Mouse (Mus musculus): Measurements from ENCODE around the gene Dbil5.
"Not testable (repeated sequence)": the region's sequence is repeated elsewhere in the genome, so short reads cannot be mapped to it uniquely, and the experiment has no call there.

Dbil5 gene

GRCm38 (mm10) chr11:76217390-76217800, at the start of gene Dbil5, which contains the start of gene Gemin4:
Gene Dbil5 (plus strand): TSS chr11:76217608.
Gene Gemin4 (minus strand): TSS chr11:76217664.
- DNase-seq (ENCODE audit: extremely low read depth, insufficient read length, low spot score), result peak; percentile 99

- DNase-seq (ENCODE audit: extremely low read depth, insufficient read length, low spot score), result no peak
These were observed 48.4 kb upstream of the Dbil5 start for GRCm38 (mm10) chr11:76168976-76169375.

- no peak for DNase-seq (ENCODE audit: extremely low read depth, insufficient read length, low spot score)
These were observed 47.2 kb upstream of the Dbil5 start for GRCm38 (mm10) chr11:76170207-76170606.

- DNase-seq (ENCODE audit: extremely low read depth, insufficient read length, low spot score), result peak; percentile 42
These were observed 38.5 kb upstream of the Dbil5 start for GRCm38 (mm10) chr11:76178726-76179494.

GRCm38 (mm10) chr11:76179495-76180145, 37.8 kb upstream of the Dbil5 start, which contains the start of the genes Vps53 and Fam57a:
Gene Vps53 (minus strand): TSS chr11:76179647.
Gene Fam57a (plus strand): TSS chr11:76179671.
- DNase-seq (ENCODE audit: extremely low read depth, insufficient read length, low spot score), result peak; percentile 87

- DNase-seq (ENCODE audit: extremely low read depth, insufficient read length, low spot score), result no peak
These were observed 37.3 kb upstream of the Dbil5 start for GRCm38 (mm10) chr11:76180146-76180540.

- DNase-seq (ENCODE audit: extremely low read depth, insufficient read length, low spot score), result no peak
These were observed 33.7 kb upstream of the Dbil5 start for GRCm38 (mm10) chr11:76183745-76184144.

- DNase-seq (ENCODE audit: extremely low read depth, insufficient read length, low spot score), result no peak
These were observed 30.5 kb upstream of the Dbil5 start for GRCm38 (mm10) chr11:76186908-76187307.

GRCm38 (mm10) chr11:76196275-76196976, 21.0 kb upstream of the Dbil5 start:
- DNase-seq (ENCODE audit: extremely low read depth, insufficient read length, low spot score), result no peak

GRCm38 (mm10) chr11:76196977-76197469, 20.4 kb upstream of the Dbil5 start:
- no peak for DNase-seq (ENCODE audit: extremely low read depth, insufficient read length, low spot score)

GRCm38 (mm10) chr11:76201761-76202674, 15.4 kb upstream of the Dbil5 start:
- DNase-seq (ENCODE audit: extremely low read depth, insufficient read length, low spot score), result peak; percentile 86

- no peak for DNase-seq (ENCODE audit: extremely low read depth, insufficient read length, low spot score)
These were observed 10.6 kb upstream of the Dbil5 start for GRCm38 (mm10) chr11:76206793-76207192.

- DNase-seq (ENCODE audit: extremely low read depth, insufficient read length, low spot score), result no peak
These were observed 7.0 kb upstream of the Dbil5 start for GRCm38 (mm10) chr11:76210228-76210985.

- DNase-seq (ENCODE audit: extremely low read depth, insufficient read length, low spot score), result not testable (repeated sequence)
These were observed 5.8 kb upstream of the Dbil5 start for GRCm38 (mm10) chr11:76211595-76211994.

- DNase-seq (ENCODE audit: extremely low read depth, insufficient read length, low spot score), result no peak
These were observed 3.6 kb upstream of the Dbil5 start for GRCm38 (mm10) chr11:76213841-76214240.

- no peak for DNase-seq (ENCODE audit: extremely low read depth, insufficient read length, low spot score)
These were observed 2.4 kb upstream of the Dbil5 start for GRCm38 (mm10) chr11:76215011-76215410.

- no peak for DNase-seq (ENCODE audit: extremely low read depth, insufficient read length, low spot score)
These were observed 1.3 kb upstream of the Dbil5 start for GRCm38 (mm10) chr11:76216049-76216540.

- DNase-seq (ENCODE audit: extremely low read depth, insufficient read length, low spot score), result peak; percentile 58
These were observed 573 bp upstream of the Dbil5 start for GRCm38 (mm10) chr11:76216681-76217389.

Data from 3134 (cell line).